Mouse (Mus musculus) heart, embryonic 13.5 days (tissue): ENCODE data around the gene Pigu. TPM values are rescaled to one million over a fixed set of nuclear protein-coding genes. Genes with fewer than 3 reads are reported as not detected.
A peak's percentile ranks its signal among the peaks of the same experiment; 100 is the strongest.

Experiments
- ATAC-seq: fragments of 200-750 bp; cut with Nextera tagmentation; 2 replicates; pipeline ENCODE4 v1.8.0; 2017; ENCODE audit warnings: moderate TSS enrichment; ENCODE audit not compliant: insufficient number of reproducible peaks, low FRiP score, low TSS enrichment; ENCODE audit errors: extremely low read depth
- H3K27ac ChIP-seq: fragments of 300-500 bp; sonication (generic); replicated peaks from 2 replicates; pipeline ENCODE4 v1.5.1; 2015; ENCODE audit warnings: moderate library complexity, mild to moderate bottlenecking, inconsistent platforms
- H3K27me3 ChIP-seq: fragments of 300-500 bp; sonication (generic); replicated peaks from 2 replicates; pipeline ENCODE4 v1.6.1; 2015; ENCODE audit warnings: mild to moderate bottlenecking, inconsistent platforms
- H3K36me3 ChIP-seq: fragments of 300-500 bp; sonication (generic); 2 replicates; pipeline ENCODE4 v1.6.1; 2015; ENCODE audit warnings: mild to moderate bottlenecking, inconsistent platforms
- H3K4me1 ChIP-seq: fragments of 300-500 bp; sonication (generic); 2 replicates; pipeline ENCODE4 v1.6.1; 2015; ENCODE audit warnings: inconsistent platforms
- H3K4me2 ChIP-seq: fragments of 300-500 bp; sonication (generic); 2 replicates; pipeline ENCODE4 v1.6.1; 2015; ENCODE audit warnings: inconsistent platforms, mild to moderate bottlenecking, moderate library complexity
- H3K4me3 ChIP-seq: fragments of 300-500 bp; sonication (generic); 2 replicates; pipeline ENCODE4 v1.5.1; 2015; ENCODE audit warnings: moderate library complexity, mild to moderate bottlenecking, inconsistent platforms
- H3K9ac ChIP-seq: fragments of 300-500 bp; sonication (generic); 2 replicates; pipeline ENCODE4 v1.6.1; 2015; ENCODE audit warnings: inconsistent platforms, mild to moderate bottlenecking, moderate library complexity
- H3K9me3 ChIP-seq: fragments of 300-500 bp; sonication (generic); 2 replicates; pipeline ENCODE4 v1.6.1; 2016; ENCODE audit warnings: inconsistent platforms
- WGBS: fragments of 180-500 bp; shearing (Covaris S2); methylation state at CpG from one replicate; pipeline ENCODE4 v1.1.7; 2015; ENCODE audit warnings: mixed read lengths; 5-methylcytosine and 5-hydroxymethylcytosine counted together
- polyA plus RNA-seq: library from polyadenylated mRNA; unstranded; fragments of >200 nt; fragmentation: Nextera tagmentation; extraction: Ambion mirVana; gene quantifications from 2 replicates; pipeline ENCODE4 v1.2.1, GENCODE M21; 2015

Gene Pigu
- polyA plus RNA-seq, 1 experiment from 2014 or later: 53.2 TPM

- peak overlapping the region; percentile 77 for H3K9ac ChIP-seq
- peaks cover 17% of the 10 kb centered on the region for H3K4me1 ChIP-seq
- H3K27ac ChIP-seq: peak overlapping the region; percentile 58
- no peaks in the 10 kb centered on the region for H3K9me3 ChIP-seq
- H3K27me3 ChIP-seq: no peaks in the 10 kb centered on the region
- H3K36me3 ChIP-seq: no peaks in the 10 kb centered on the region
- WGBS: 24% methylated on average over 14 of the region's 14 CpGs
- H3K4me3 ChIP-seq: peak overlapping the region; percentile 87
- ATAC-seq: peak; percentile 40; the same call in 1 of the 2 replicates
- H3K4me2 ChIP-seq: peak overlapping the region; percentile 89
Measured at GRCm38 (mm10) chr2:155357686-155358399, 613 bp upstream of the Pigu start.

- 86% methylated on average over 3 of the region's 3 CpGs for WGBS
- Histone ChIP-seq H3K9me3 (no peaks in the 10 kb centered on the region), H3K36me3 (peaks cover 10% of the 10 kb centered on the region), H3K4me2 (no peak overlapping the region), H3K4me1 (peaks cover 17% of the 10 kb centered on the region), H3K27me3 (no peaks in the 10 kb centered on the region), H3K4me3 (no peak overlapping the region), H3K27ac (no peak overlapping the region), H3K9ac (no peak overlapping the region)
- no peak for ATAC-seq
Measured at GRCm38 (mm10) chr2:155354402-155354801, 2.8 kb downstream of the Pigu start.

GRCm38 (mm10) chr2:155346670-155347069 is 10.6 kb downstream of the Pigu start:
- WGBS: 85% methylated on average over 1 of the region's 1 CpGs
- Histone ChIP-seq H3K36me3 (peaks cover 43% of the 10 kb centered on the region), H3K4me1 (no peaks in the 10 kb centered on the region), H3K9ac (no peak overlapping the region), H3K27ac (no peak overlapping the region), H3K27me3 (no peaks in the 10 kb centered on the region), H3K4me2 (no peak overlapping the region), H3K4me3 (no peak overlapping the region), H3K9me3 (no peaks in the 10 kb centered on the region)
- ATAC-seq: no peak

GRCm38 (mm10) chr2:155340166-155340565 is 17.1 kb downstream of the Pigu start:
- H3K4me1 ChIP-seq: no peaks in the 10 kb centered on the region
- H3K4me3 ChIP-seq: no peak overlapping the region
- H3K27ac ChIP-seq: no peak overlapping the region
- no peak overlapping the region for H3K9ac ChIP-seq
- no peak overlapping the region for H3K4me2 ChIP-seq
- H3K27me3 ChIP-seq: no peaks in the 10 kb centered on the region
- peaks cover 43% of the 10 kb centered on the region for H3K36me3 ChIP-seq
- no peaks in the 10 kb centered on the region for H3K9me3 ChIP-seq
- ATAC-seq: no peak

- no peaks in the 10 kb centered on the region for H3K4me1 ChIP-seq
- no peak for ATAC-seq
- H3K27ac ChIP-seq: no peak overlapping the region
- H3K36me3 ChIP-seq: peaks cover 51% of the 10 kb centered on the region
- H3K9ac ChIP-seq: no peak overlapping the region
- 94% methylated on average over 3 of the region's 3 CpGs for WGBS
- no peak overlapping the region for H3K4me3 ChIP-seq
- H3K9me3 ChIP-seq: no peaks in the 10 kb centered on the region
- no peak overlapping the region for H3K4me2 ChIP-seq
- no peaks in the 10 kb centered on the region for H3K27me3 ChIP-seq
Measured at GRCm38 (mm10) chr2:155336254-155336653, 21.0 kb downstream of the Pigu start.

- WGBS: 67% methylated on average over 1 of the region's 1 CpGs
- peaks cover 59% of the 10 kb centered on the region for H3K36me3 ChIP-seq
- H3K4me1 ChIP-seq: no peaks in the 10 kb centered on the region
- no peak overlapping the region for H3K4me2 ChIP-seq
- H3K9ac ChIP-seq: no peak overlapping the region
- H3K4me3 ChIP-seq: no peak overlapping the region
- H3K27me3 ChIP-seq: no peaks in the 10 kb centered on the region
- ATAC-seq: no peak
- H3K27ac ChIP-seq: no peak overlapping the region
- H3K9me3 ChIP-seq: no peaks in the 10 kb centered on the region
Measured at GRCm38 (mm10) chr2:155335231-155335630, 22.0 kb downstream of the Pigu start.

GRCm38 (mm10) chr2:155333421-155333820 is 23.8 kb downstream of the Pigu start:
- Histone ChIP-seq H3K4me2 (no peak overlapping the region), H3K27ac (no peak overlapping the region), H3K27me3 (no peaks in the 10 kb centered on the region), H3K9me3 (no peaks in the 10 kb centered on the region), H3K9ac (no peak overlapping the region), H3K4me1 (no peaks in the 10 kb centered on the region), H3K36me3 (peaks cover 67% of the 10 kb centered on the region), H3K4me3 (no peak overlapping the region)
- ATAC-seq: no peak
- whole genome bisulfite sequencing: 85% methylated on average over 1 of the region's 1 CpGs

GRCm38 (mm10) chr2:155331351-155331750 is 25.9 kb downstream of the Pigu start:
- Histone ChIP-seq H3K9me3 (no peaks in the 10 kb centered on the region), H3K9ac (no peak overlapping the region), H3K27me3 (no peaks in the 10 kb centered on the region), H3K4me2 (no peak overlapping the region), H3K4me3 (no peak overlapping the region), H3K27ac (no peak overlapping the region), H3K36me3 (peaks cover 87% of the 10 kb centered on the region), H3K4me1 (no peaks in the 10 kb centered on the region)
- ATAC-seq: no peak
- WGBS: 87% methylated on average over 4 of the region's 4 CpGs

- 88% methylated on average over 4 of the region's 4 CpGs for WGBS
- H3K4me1 ChIP-seq: no peaks in the 10 kb centered on the region
Measured at GRCm38 (mm10) chr2:155330811-155331210, 26.4 kb downstream of the Pigu start.

GRCm38 (mm10) chr2:155329707-155330106 is 27.5 kb downstream of the Pigu start:
- Histone ChIP-seq H3K4me1 (no peaks in the 10 kb centered on the region), H3K9ac (no peak overlapping the region), H3K27ac (no peak overlapping the region), H3K27me3 (no peaks in the 10 kb centered on the region), H3K4me3 (no peak overlapping the region), H3K9me3 (no peaks in the 10 kb centered on the region), H3K4me2 (no peak overlapping the region), H3K36me3 (peaks cover 81% of the 10 kb centered on the region)
- ATAC-seq: no peak
- WGBS: 92% methylated on average over 2 of the region's 2 CpGs

More at GRCm38 (mm10) chr2:155330811-155331210, 26.4 kb downstream of the Pigu start:
- Histone ChIP-seq H3K27ac (no peak overlapping the region), H3K36me3 (peaks cover 87% of the 10 kb centered on the region), H3K27me3 (no peaks in the 10 kb centered on the region), H3K4me2 (no peak overlapping the region), H3K9ac (no peak overlapping the region), H3K9me3 (no peaks in the 10 kb centered on the region), H3K4me3 (no peak overlapping the region)
- no peak for ATAC-seq

- no peak overlapping the region for H3K4me3 ChIP-seq
- H3K9ac ChIP-seq: no peak overlapping the region
Measured at GRCm38 (mm10) chr2:155328906-155329305, 28.3 kb downstream of the Pigu start.

GRCm38 (mm10) chr2:155327906-155328305 is 29.3 kb downstream of the Pigu start:
- Histone ChIP-seq H3K27ac (no peak overlapping the region), H3K36me3 (peaks cover 70% of the 10 kb centered on the region), H3K4me1 (no peaks in the 10 kb centered on the region), H3K9me3 (no peaks in the 10 kb centered on the region), H3K4me2 (no peak overlapping the region), H3K27me3 (no peaks in the 10 kb centered on the region), H3K4me3 (no peak overlapping the region), H3K9ac (no peak overlapping the region)
- WGBS: 89% methylated on average over 5 of the region's 5 CpGs
- ATAC-seq: no peak

More at GRCm38 (mm10) chr2:155328906-155329305, 28.3 kb downstream of the Pigu start:
- H3K4me1 ChIP-seq: no peaks in the 10 kb centered on the region
- no peaks in the 10 kb centered on the region for H3K9me3 ChIP-seq
- H3K27ac ChIP-seq: no peak overlapping the region
- no peaks in the 10 kb centered on the region for H3K27me3 ChIP-seq
- H3K4me2 ChIP-seq: no peak overlapping the region
- no peak for ATAC-seq
- peaks cover 73% of the 10 kb centered on the region for H3K36me3 ChIP-seq
